ENCODE assay signal across 10 mouse cellular contexts in the genomic region with DNA sequence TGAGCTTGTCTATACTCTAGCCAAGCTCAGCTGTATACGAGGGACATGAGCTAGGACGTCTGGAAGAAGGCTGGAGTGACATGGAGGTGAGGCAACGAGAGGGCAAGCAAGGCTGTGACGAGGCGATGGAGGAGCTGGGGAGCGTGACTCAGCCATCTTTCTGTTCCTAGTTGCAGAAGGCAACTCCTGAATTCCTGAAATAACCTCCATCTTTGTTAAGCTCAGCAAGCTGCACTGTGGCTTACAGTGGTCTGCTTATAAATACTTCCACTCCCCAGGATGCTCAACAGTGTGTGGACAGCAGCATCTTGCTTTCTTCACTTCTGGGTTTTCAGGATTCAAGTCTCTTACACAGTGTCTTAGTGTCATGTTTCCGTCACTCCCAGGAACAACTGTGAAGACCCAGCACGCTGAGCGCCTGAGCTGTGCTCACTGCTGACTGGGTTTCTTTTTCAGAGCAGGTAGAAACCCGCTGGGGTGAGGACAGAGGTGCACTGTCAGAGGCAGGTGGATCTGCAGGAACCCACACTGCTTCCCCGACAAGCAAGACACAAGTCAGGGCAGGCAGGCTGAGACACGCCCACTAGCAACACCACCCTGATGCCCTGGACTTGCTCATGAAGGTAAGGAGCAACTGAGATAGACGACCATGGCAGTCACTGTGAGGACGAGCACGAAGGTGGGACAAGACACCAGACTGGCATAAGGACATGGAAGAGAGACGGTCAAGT. TPM values are rescaled to one million over a fixed set of nuclear protein-coding genes. Genes with fewer than 3 reads are reported as not detected.
DNase-seq lines count a peak whose midpoint lies in the region; ATAC-seq lines count a peak whose summit lies in the region.
"Had no signal": no experiment of that assay in that cellular context is flagged by ENCODE, and none has a peak within 500 bp of the region (broad histone marks: within the 10 kb centered on the region; RNA-seq: fewer than 3 reads in every experiment).

No protein-coding gene starts in this region.

- DNase-seq in heart, postnatal 4 days = no peak
- peak; percentile 47 to 58 for DNase-seq in urinary bladder, adult 18-20 months (ENCODE audit: low spot score in 2 of 2)
- DNase-seq in urinary bladder, postnatal 4 days (ENCODE audit: low spot score in 2 of 2) = no peak
- DNase-seq in ZHBTc4 (ENCODE audit: low read depth, low spot score) = peak; percentile 62
- DNase-seq in right cerebral cortex, postnatal 10 days (ENCODE audit: low spot score in 2 of 2) = no peak
- DNase-seq: lung, postnatal 4 days had no signal

- H3K27me3 ChIP-seq in heart, embryonic 16.5 days (ENCODE audit: control insufficient read depth, insufficient read depth, low read length) = no peaks in the 10 kb centered on the region
- H3K27me3 ChIP-seq: liver, embryonic 15.5 days had no signal

- 50% methylated on average over 16 of the region's 16 CpGs for WGBS in heart, embryonic 16.5 days

- no peaks in the 10 kb centered on the region for H3K9me3 ChIP-seq in heart, embryonic 16.5 days (replicated peaks; ENCODE audit: control insufficient read depth, low read length)
- H3K9me3 ChIP-seq: liver, embryonic 15.5 days had no signal

- H3K4me3 ChIP-seq in heart, embryonic 16.5 days (ENCODE audit: low read length) = no peak overlapping the region
- H3K4me3 ChIP-seq: liver, embryonic 15.5 days had no signal

- no peak overlapping the region for H3K9ac ChIP-seq in heart, embryonic 16.5 days (ENCODE audit: low read length)
- H3K9ac ChIP-seq: liver, embryonic 15.5 days had no signal

- no peaks in the 10 kb centered on the region for H3K36me3 ChIP-seq in heart, embryonic 16.5 days (ENCODE audit: control insufficient read depth, insufficient read depth)
- H3K36me3 ChIP-seq: liver, embryonic 15.5 days had no signal

- no peak overlapping the region for H3K4me2 ChIP-seq in heart, embryonic 16.5 days (ENCODE audit: low read depth, low read length)
- H3K4me2 ChIP-seq: liver, embryonic 15.5 days had no signal

- no peak for ATAC-seq in heart, embryonic 16.5 days (replicated peaks; ENCODE audit: extremely low read depth, insufficient read depth, low FRiP score)
- no peak for ATAC-seq in megakaryocyte-erythroid progenitor cell, adult 5-6 weeks (replicated peaks; ENCODE audit: low FRiP score, low TSS enrichment, poor library complexity, severe bottlenecking)

- H3K27ac ChIP-seq in heart, embryonic 16.5 days (ENCODE audit: low read length) = 0 out of 2 replicates have a peak overlapping the region, but pooled peaks have one; percentile 21
- H3K27ac ChIP-seq: liver, embryonic 15.5 days had no signal

- H3K4me1 ChIP-seq in heart, embryonic 16.5 days (ENCODE audit: control insufficient read depth, insufficient read depth, low read length) = peaks cover 39% of the 10 kb centered on the region

RNA-seq across cellular contexts. Expression of a gene that starts 20.7 kb away (rescaled TPM):
- polyA plus RNA-seq in heart, embryonic 16.5 days (2015; fragmentation: Nextera tagmentation; extraction: Ambion mirVana) = 29.9 and 32.5 TPM in 2 replicates
- 10 to 100 TPM; 59.9 to 61.8 TPM for total RNA-seq in heart, postnatal 4 days (2021)
- 65.7 and 65.9 TPM in 2 replicates for total RNA-seq in megakaryocyte-erythroid progenitor cell, adult 5-6 weeks (2014; fragmentation: Nextera tagmentation)
- total RNA-seq in megakaryocyte-erythroid progenitor cell, adult 5-6 weeks (2017) = 24.1 and 34.2 TPM in 2 replicates

RNA-seq across cellular contexts. Expression of a gene that starts 48.9 kb away (rescaled TPM):
- polyA plus RNA-seq in heart, embryonic 16.5 days (2015; fragmentation: Nextera tagmentation; extraction: Ambion mirVana) = 13.0 and 14.6 TPM in 2 replicates
- total RNA-seq in heart, postnatal 4 days (2021) = 10 to 100 TPM; 38.9 to 39.6 TPM
- not detected in 2 replicates for total RNA-seq in megakaryocyte-erythroid progenitor cell, adult 5-6 weeks (2014; fragmentation: Nextera tagmentation)
- not detected in 2 replicates for total RNA-seq in megakaryocyte-erythroid progenitor cell, adult 5-6 weeks (2017)
- polyA plus RNA-seq: brain, embryonic 14.5 days; liver, embryonic 15.5 days had no signal

Comparison
In these comparisons a context has a peak if more than half of its experiments do, and no peak if none do; other contexts are left out.
1. DNase-seq: peak in urinary bladder, adult 18-20 months (2 of 2) and ZHBTc4 (single experiment); none in heart, postnatal 4 days (single experiment), urinary bladder, postnatal 4 days (0 of 2) and right cerebral cortex, postnatal 10 days (0 of 2).
2. RNA of a gene that starts 48.9 kb away (total RNA-seq): 38.9 to 39.6 TPM in heart, postnatal 4 days; not detected in megakaryocyte-erythroid progenitor cell, adult 5-6 weeks; every median in the first group is over 10 times any median in the second.